Mouse (Mus musculus) forebrain, postnatal 0 days (tissue): ENCODE measurements around the gene Dnajc7. TPM values are rescaled to one million over a fixed set of nuclear protein-coding genes. Genes with fewer than 3 reads are reported as not detected.

Source experiments
- ATAC-seq: fragments of 200-750 bp; cut with Nextera tagmentation; 2 replicates; pipeline ENCODE4 v1.8.0; 2017; ENCODE audit warnings: mild to moderate bottlenecking, moderate library complexity
- DNase-seq: peaks from one replicate; pipeline ENCODE4 v3.0.0-alpha.2; 2015
- H3K27ac ChIP-seq: fragments of 300-500 bp; sonication (generic); 2 replicates; pipeline ENCODE4 v1.5.1; 2014; ENCODE audit warnings: low read depth, mild to moderate bottlenecking, antibody characterized with exemption, low read length, moderate library complexity, mixed read lengths
- H3K27me3 ChIP-seq: fragments of 300-500 bp; sonication (generic); 2 replicates; pipeline ENCODE4 v1.6.1; 2014; ENCODE audit warnings: mild to moderate bottlenecking, low read length, mixed read lengths; ENCODE audit not compliant: insufficient read depth
- H3K36me3 ChIP-seq: fragments of 300-500 bp; sonication (generic); 2 replicates; pipeline ENCODE4 v1.6.1; 2014; ENCODE audit warnings: mild to moderate bottlenecking, moderate library complexity; ENCODE audit not compliant: insufficient read depth
- H3K4me1 ChIP-seq: fragments of 300-500 bp; sonication (generic); 2 replicates; pipeline ENCODE4 v1.6.1; 2014; ENCODE audit warnings: antibody characterized with exemption; ENCODE audit not compliant: insufficient read depth
- H3K4me2 ChIP-seq: fragments of 300-500 bp; sonication (generic); 2 replicates; pipeline ENCODE4 v1.6.1; 2014; ENCODE audit warnings: low read depth, mild to moderate bottlenecking, moderate library complexity
- H3K4me3 ChIP-seq: fragments of 300-500 bp; sonication (generic); 2 replicates; pipeline ENCODE4 v1.5.1; 2014; ENCODE audit warnings: low read depth, low read length, mixed read lengths
- H3K9ac ChIP-seq: fragments of 300-500 bp; sonication (generic); 2 replicates; pipeline ENCODE4 v1.6.1; 2014; ENCODE audit warnings: mild to moderate bottlenecking
- H3K9me3 ChIP-seq: fragments of 300-500 bp; sonication (generic); 2 replicates; pipeline ENCODE4 v1.6.1; 2016; ENCODE audit warnings: low read length
- CTCF ChIP-seq: sonication (generic); IDR thresholded peaks from 2 replicates; pipeline ENCODE4 v1.5.1; 2016; ENCODE audit warnings: antibody characterized with exemption, control low read depth, low read depth
- WGBS: fragments of 180-500 bp; shearing (Covaris S2); extraction: QIAGEN DNeasy Blood & Tissue Kit; methylation state at CpG from one replicate; pipeline ENCODE4 v1.1.7; 2014; 5-methylcytosine and 5-hydroxymethylcytosine counted together
- polyA plus RNA-seq: library from polyadenylated mRNA; unstranded; fragments of >200 nt; fragmentation: Nextera tagmentation; extraction: Ambion mirVana; gene quantifications from 2 replicates; pipeline ENCODE4 v1.2.1, GENCODE M21; 2015
- total RNA-seq: library from RNA; depleted of rRNA; stranded (reverse); fragments of >200 nt; gene quantifications from 2 replicates; pipeline ENCODE4 v1.2.3, GENCODE M21; 2014

The Dnajc7 gene
- total and polyA plus RNA-seq, 2 experiments from 2014 or later: 111 to 248 TPM

GRCm38 (mm10) chr11:100575484-100575855, 44.5 kb downstream of the Dnajc7 start:
- 44% methylated on average over 2 of the region's 2 CpGs for WGBS
- ATAC-seq (peak; percentile 8; the same call in 1 of the 2 replicates), DNase-seq (no peak)
- H3K27ac ChIP-seq: 0 out of 2 replicates have a peak overlapping the region, but pooled peaks have one; percentile 36
- H3K4me2 ChIP-seq: peak overlapping the region; percentile 79
- H3K9me3 ChIP-seq: no peaks in the 10 kb centered on the region
- H3K4me3 ChIP-seq: peak overlapping the region; percentile 62
- no peak for TF ChIP-seq CTCF
- H3K36me3 ChIP-seq: peaks cover 10% of the 10 kb centered on the region
- no peaks in the 10 kb centered on the region for H3K4me1 ChIP-seq
- peaks cover 6% of the 10 kb centered on the region for H3K27me3 ChIP-seq
- peak overlapping the region; percentile 63 for H3K9ac ChIP-seq

DNA sequence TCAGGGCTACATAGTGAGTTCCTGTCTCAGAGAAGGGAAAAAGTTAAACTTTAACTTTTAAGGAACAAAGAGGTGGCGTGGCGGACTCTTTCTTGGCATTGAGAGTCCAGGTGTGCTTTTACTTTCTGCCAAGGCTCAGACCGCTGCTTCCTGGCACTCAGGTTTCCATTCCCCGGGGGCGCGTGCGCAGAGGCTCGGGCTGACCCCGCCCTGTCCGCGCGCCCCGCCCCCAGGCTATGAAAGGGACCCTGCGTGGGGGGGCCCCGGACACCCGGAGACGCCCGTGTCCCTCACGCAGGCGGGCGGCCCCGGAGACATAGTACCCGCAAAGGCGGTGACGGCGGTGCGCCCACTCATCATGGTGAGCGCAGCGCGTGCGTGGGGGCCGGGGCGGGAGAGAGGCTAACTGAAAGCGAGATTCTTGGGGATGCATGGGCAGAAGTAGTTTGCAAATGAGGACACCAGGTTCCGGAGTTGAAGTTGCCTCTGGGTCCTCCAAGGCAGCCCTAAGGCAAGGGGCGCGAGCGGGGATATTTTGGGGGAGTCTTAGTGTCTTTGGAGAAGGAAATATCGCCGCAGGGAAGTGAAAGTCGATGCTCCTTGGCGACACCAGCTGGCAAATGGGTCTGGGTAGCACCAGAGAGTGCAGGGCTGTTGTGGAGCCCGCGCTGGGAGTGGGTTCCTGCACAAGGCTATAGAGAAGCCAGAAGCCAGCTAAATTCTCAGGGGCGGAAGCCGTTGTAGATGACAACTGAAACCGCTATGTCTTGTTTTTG, 45.1 kb downstream of the Dnajc7 start, which contains the start of gene Cnp:
Gene Cnp, plus strand, starts transcription at position 197 of the 776 bp plus-strand sequence.
- Histone ChIP-seq H3K4me1 (no peaks in the 10 kb centered on the region), H3K4me2 (peak within 1 kb of the TSS; percentile 79), H3K27me3 (peaks cover 6% of the 10 kb centered on the region), H3K9me3 (no peaks in the 10 kb centered on the region), H3K27ac (peak within 1 kb of the TSS; percentile 36; the same call in 1 of the 2 replicates), H3K36me3 (peaks cover 6% of the 10 kb centered on the region; the same call in 1 of the 2 replicates), H3K4me3 (peak within 1 kb of the TSS; percentile 62), H3K9ac (peak within 1 kb of the TSS; percentile 63)
- DNase-seq: peak; percentile 68
- ATAC-seq: peak; percentile 60
- 3% methylated on average over 47 of the region's 47 CpGs for WGBS
- peak; percentile 47 for TF ChIP-seq CTCF

GRCm38 (mm10) chr11:100574188-100574587, 45.8 kb downstream of the Dnajc7 start:
- H3K9ac ChIP-seq: no peak overlapping the region
- no peak overlapping the region for H3K4me3 ChIP-seq
- H3K9me3 ChIP-seq: no peaks in the 10 kb centered on the region
- no peaks in the 10 kb centered on the region for H3K4me1 ChIP-seq
- no peak overlapping the region for H3K27ac ChIP-seq
- ATAC-seq (no peak), DNase-seq (no peak)
- peaks cover 6% of the 10 kb centered on the region for H3K27me3 ChIP-seq
- peaks cover 4% of the 10 kb centered on the region; the same call in 1 of the 2 replicates for H3K36me3 ChIP-seq
- TF ChIP-seq CTCF: no peak
- no peak overlapping the region; the same call in 1 of the 2 replicates for H3K4me2 ChIP-seq
- 89% methylated on average over 3 of the region's 3 CpGs for WGBS

GRCm38 (mm10) chr11:100571202-100571567, 48.8 kb downstream of the Dnajc7 start:
- H3K4me1 ChIP-seq: no peaks in the 10 kb centered on the region
- DNase-seq: peak; percentile 29
- peak overlapping the region; percentile 18 for H3K4me3 ChIP-seq
- H3K9me3 ChIP-seq: no peaks in the 10 kb centered on the region
- H3K27ac ChIP-seq: no peak overlapping the region
- peaks cover 6% of the 10 kb centered on the region for H3K27me3 ChIP-seq
- H3K9ac ChIP-seq: peak overlapping the region; percentile 31; the same call in 1 of the 2 replicates
- WGBS: 7% methylated on average over 16 of the region's 16 CpGs
- peak; percentile 56 for ATAC-seq
- no peaks in the 10 kb centered on the region for H3K36me3 ChIP-seq
- peak overlapping the region; percentile 49 for H3K4me2 ChIP-seq
- TF ChIP-seq CTCF: no peak

DNA sequence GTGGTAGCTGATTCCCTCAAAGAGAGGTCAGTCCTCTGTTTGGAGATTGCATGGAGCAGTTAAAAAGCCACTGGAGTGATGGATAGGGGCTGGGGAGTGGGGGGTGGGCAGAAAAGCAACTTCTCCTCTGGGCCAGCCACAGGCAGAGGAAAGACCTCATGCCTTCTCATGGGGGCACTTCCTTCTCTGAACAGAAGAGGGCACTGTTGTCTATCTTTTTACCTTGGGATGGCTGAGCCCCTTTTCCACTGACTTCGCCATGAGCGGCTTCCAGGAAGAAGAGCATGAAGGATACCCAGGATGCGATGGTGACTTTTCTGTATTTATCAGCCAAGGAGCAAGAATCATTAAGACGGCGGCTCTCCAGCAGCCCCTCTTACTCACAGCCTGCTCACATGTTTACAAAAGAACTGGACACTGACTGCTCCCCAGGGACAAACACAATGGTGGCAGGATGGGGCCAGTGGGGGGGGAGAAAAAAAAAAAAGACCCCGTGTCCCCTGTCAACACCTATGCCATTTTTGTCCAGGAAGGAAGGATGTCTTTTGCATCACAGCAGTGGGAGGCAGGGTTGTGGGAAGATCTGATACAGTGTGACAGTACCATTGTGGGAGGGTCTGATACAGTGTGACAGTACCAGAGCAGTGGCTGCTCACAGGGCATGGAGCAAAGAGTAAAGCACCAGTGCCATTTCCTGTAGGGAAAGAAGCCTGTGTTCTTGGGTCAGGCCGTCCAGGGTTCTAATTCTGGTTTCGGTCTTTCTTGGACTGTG, 49.4 kb downstream of the Dnajc7 start:
- H3K36me3 ChIP-seq: no peaks in the 10 kb centered on the region
- ATAC-seq (peak; percentile 75), DNase-seq (peak; percentile 91)
- H3K4me2 ChIP-seq: peak overlapping the region; percentile 49
- no peaks in the 10 kb centered on the region for H3K4me1 ChIP-seq
- H3K4me3 ChIP-seq: peak overlapping the region; percentile 18
- H3K9me3 ChIP-seq: no peaks in the 10 kb centered on the region
- H3K27me3 ChIP-seq: peaks cover 6% of the 10 kb centered on the region
- no peak overlapping the region for H3K27ac ChIP-seq
- WGBS: 9% methylated on average over 8 of the region's 8 CpGs
- peak; percentile 92 for TF ChIP-seq CTCF
- H3K9ac ChIP-seq: peak overlapping the region; percentile 31

GRCm38 (mm10) chr11:100569789-100570188, 50.2 kb downstream of the Dnajc7 start:
- no peak for ATAC-seq

More at GRCm38 (mm10) chr11:100569789-100570188, 50.2 kb downstream of the Dnajc7 start:
- Histone ChIP-seq H3K36me3 (no peaks in the 10 kb centered on the region), H3K9ac (no peak overlapping the region), H3K4me1 (no peaks in the 10 kb centered on the region), H3K27ac (no peak overlapping the region), H3K27me3 (peaks cover 6% of the 10 kb centered on the region), H3K9me3 (no peaks in the 10 kb centered on the region), H3K4me3 (no peak overlapping the region), H3K4me2 (no peak overlapping the region)
- 72% methylated on average over 9 of the region's 9 CpGs for WGBS
- DNase-seq: no peak
- no peak for TF ChIP-seq CTCF
